Mouse (Mus musculus): ENCODE results near the gene Olfr27. TPM values are rescaled to one million over a fixed set of nuclear protein-coding genes. Genes with fewer than 3 reads are reported as not detected.

The Olfr27 gene
- total RNA-seq (2021): not detected in 2 replicates
- long read RNA-seq, experiment 1: 0 reads
- long read RNA-seq, experiment 2: 0 reads

DNA sequence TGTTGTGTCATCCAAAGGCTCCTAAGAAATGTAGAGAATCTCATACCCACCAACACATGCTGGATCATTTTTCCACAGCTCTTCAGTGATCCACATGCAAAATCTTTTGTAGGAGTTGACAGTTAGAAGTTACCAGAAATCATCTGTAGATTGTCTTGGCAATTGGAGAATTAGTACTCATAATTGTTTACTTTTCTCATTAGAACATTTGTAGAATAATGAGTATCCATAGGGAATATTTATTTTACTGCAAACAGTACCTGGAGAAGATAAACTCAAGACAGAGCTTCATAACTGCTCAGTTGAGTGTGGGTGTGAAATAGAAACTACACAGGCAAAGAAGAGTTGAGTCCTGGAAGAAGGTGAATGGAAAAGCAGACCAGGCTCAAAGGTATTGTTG is at the start of gene Olfr27:
Gene Olfr27 (plus strand): TSS at position 301 of the 400 bp plus-strand sequence.
- DNase-seq: no peak

- DNase-seq: no peak
These were observed 49.1 kb upstream of the Olfr27 start, which contains the start of gene Olfr938 for GRCm38 (mm10) chr9:39078787-39079186. Gene Olfr938 (minus strand): TSS chr9:39078887.

DNA sequence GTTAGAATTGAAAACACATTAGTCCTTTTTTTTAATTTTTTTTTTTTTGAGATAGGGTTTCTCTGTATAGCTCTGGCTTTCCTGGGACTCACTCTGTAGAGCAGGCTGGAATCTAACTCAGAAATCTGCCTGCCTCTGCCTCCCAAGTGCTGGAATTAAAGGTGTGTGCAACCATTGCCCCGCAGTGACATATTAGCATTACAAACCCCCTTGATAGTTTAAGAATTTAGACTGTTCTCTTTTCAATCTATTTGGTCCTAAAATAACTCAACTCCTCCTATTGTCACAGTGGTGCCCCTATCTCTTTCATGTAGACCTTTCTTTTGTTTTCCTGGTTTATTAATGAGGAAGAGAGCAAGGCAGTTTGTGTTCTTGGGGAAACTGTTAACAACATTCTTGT is 605 bp upstream of the Olfr27 start:
- DNase-seq: no peak

- DNase-seq: no peak
These were observed 24.5 kb downstream of the Olfr27 start for GRCm38 (mm10) chr9:39152401-39152800.

GRCm38 (mm10) chr9:39166004-39166403 is 38.1 kb downstream of the Olfr27 start, which contains the start of gene Olfr943:
Gene Olfr943 (plus strand): TSS chr9:39166304.
- DNase-seq: no peak

Other genes starting within 250 kb of the Olfr27 start
- not detected in 2 replicates for gene Olfr930, start 198.3 kb upstream of the Olfr27 start, total RNA-seq (2021)
- gene Olfr933, start 155.8 kb upstream of the Olfr27 start, total RNA-seq (2021): 0.19 and 0.38 TPM in 2 replicates
- gene Olfr934, start 139.8 kb upstream of the Olfr27 start, total RNA-seq (2021): not detected in 2 replicates
- not detected in 2 replicates for gene Olfr935, start 128.4 kb upstream of the Olfr27 start, total RNA-seq (2021)
- gene Olfr146, start 104.8 kb upstream of the Olfr27 start, total RNA-seq (2021): not detected in 2 replicates
- not detected in 2 replicates for gene Olfr937, start 63.2 kb upstream of the Olfr27 start, total RNA-seq (2021)
- not detected in 2 replicates for gene Olfr938, start 49.2 kb upstream of the Olfr27 start, total RNA-seq (2021)
- gene Olfr943, start 38.2 kb downstream of the Olfr27 start, total RNA-seq (2021): not detected in 2 replicates
- gene Olfr944, start 73.8 kb downstream of the Olfr27 start, total RNA-seq (2021): not detected in 2 replicates
- gene Olfr1537, start 121.9 kb downstream of the Olfr27 start, total RNA-seq (2021): not detected in 2 replicates
- not detected in 2 replicates for gene Olfr945, start 148.7 kb downstream of the Olfr27 start, total RNA-seq (2021)
- not detected in 2 replicates for gene Olfr948, start 197.9 kb downstream of the Olfr27 start, total RNA-seq (2021)